Mouse (Mus musculus): ENCODE measurements around the gene Ccdc141. TPM values are rescaled to one million over a fixed set of nuclear protein-coding genes. Genes with fewer than 3 reads are reported as not detected.
"Not testable (repeated sequence)": the region's sequence is repeated elsewhere in the genome, so short reads cannot be mapped to it uniquely, and the experiment has no call there.

Ccdc141 gene
- polyA plus RNA-seq, 1 experiment from 2014 or later = 3.7 TPM

- no peaks in the 10 kb centered on the region for H3K4me1 ChIP-seq (ENCODE audit: control insufficient read depth, insufficient read depth, low read length)
- no peaks in the 10 kb centered on the region for H3K9me3 ChIP-seq (ENCODE audit: control insufficient read depth, low read length)
- 85% methylated on average over 4 of the region's 4 CpGs for WGBS
- no peaks in the 10 kb centered on the region for H3K36me3 ChIP-seq (ENCODE audit: control insufficient read depth, insufficient read depth, low read length)
- no peak overlapping the region for H3K9ac ChIP-seq (ENCODE audit: low read depth, low read length)
- no peak overlapping the region for H3K4me2 ChIP-seq (ENCODE audit: low read depth, low read length)
- no peak overlapping the region for H3K4me3 ChIP-seq (ENCODE audit: low read length)
- no peak overlapping the region for H3K27ac ChIP-seq (ENCODE audit: low read length)
- H3K27me3 ChIP-seq (replicated peaks; ENCODE audit: control insufficient read depth, insufficient read depth, low read length) = no peaks in the 10 kb centered on the region
- no peak for ATAC-seq
Measured at GRCm38 (mm10) chr2:77034112-77034511, 136.3 kb downstream of the Ccdc141 start.

- no peaks in the 10 kb centered on the region for H3K27me3 ChIP-seq (replicated peaks; ENCODE audit: control insufficient read depth, insufficient read depth, low read length)
- no peaks in the 10 kb centered on the region for H3K9me3 ChIP-seq (ENCODE audit: control insufficient read depth, low read length)
- H3K9ac ChIP-seq (ENCODE audit: low read depth, low read length) = no peak overlapping the region
- H3K4me3 ChIP-seq (ENCODE audit: low read length) = no peak overlapping the region
- no peak overlapping the region for H3K4me2 ChIP-seq (ENCODE audit: low read depth, low read length)
- no peaks in the 10 kb centered on the region for H3K36me3 ChIP-seq (ENCODE audit: control insufficient read depth, insufficient read depth, low read length)
- no peak for ATAC-seq
- WGBS = 87% methylated on average over 13 of the region's 13 CpGs
- no peaks in the 10 kb centered on the region for H3K4me1 ChIP-seq (ENCODE audit: control insufficient read depth, insufficient read depth, low read length)
- H3K27ac ChIP-seq (ENCODE audit: low read length) = no peak overlapping the region
Measured at GRCm38 (mm10) chr2:77033322-77034060, 136.9 kb downstream of the Ccdc141 start.

GRCm38 (mm10) chr2:77020649-77021048 is 149.8 kb downstream of the Ccdc141 start:
- Histone ChIP-seq H3K4me2 (ENCODE audit: low read depth, low read length) (no peak overlapping the region), H3K27me3 (replicated peaks; ENCODE audit: control insufficient read depth, insufficient read depth, low read length) (no peaks in the 10 kb centered on the region), H3K4me1 (ENCODE audit: control insufficient read depth, insufficient read depth, low read length) (no peaks in the 10 kb centered on the region), H3K27ac (ENCODE audit: low read length) (no peak overlapping the region), H3K4me3 (ENCODE audit: low read length) (no peak overlapping the region), H3K9ac (ENCODE audit: low read depth, low read length) (no peak overlapping the region), H3K36me3 (ENCODE audit: control insufficient read depth, insufficient read depth, low read length) (no peaks in the 10 kb centered on the region), H3K9me3 (ENCODE audit: control insufficient read depth, low read length) (no peaks in the 10 kb centered on the region)
- WGBS = 84% methylated on average over 2 of the region's 2 CpGs
- ATAC-seq = no peak

DNA sequence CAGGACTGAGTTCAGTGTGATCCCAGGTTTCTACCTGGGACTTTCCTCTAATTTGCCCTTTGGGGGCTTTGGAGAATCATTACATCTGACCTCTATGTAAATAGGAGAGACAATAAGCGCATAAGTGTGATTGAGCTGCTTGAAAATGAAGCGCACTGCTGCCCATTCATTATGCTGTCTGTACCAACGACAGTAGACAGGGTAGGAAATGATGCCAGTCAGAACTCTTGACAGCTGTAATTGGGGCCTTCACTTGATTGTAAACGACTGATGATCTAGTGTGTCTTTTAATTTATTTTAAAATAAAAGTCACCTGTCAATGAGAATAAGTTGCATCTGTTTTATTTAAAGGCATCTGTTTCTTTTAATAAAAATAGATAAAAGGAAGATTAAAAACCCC is 152.7 kb downstream of the Ccdc141 start:
- no peak overlapping the region for H3K4me3 ChIP-seq (ENCODE audit: low read length)
- no peaks in the 10 kb centered on the region for H3K9me3 ChIP-seq (ENCODE audit: control insufficient read depth, low read length)
- H3K27me3 ChIP-seq (replicated peaks; ENCODE audit: control insufficient read depth, insufficient read depth, low read length) = no peaks in the 10 kb centered on the region
- no peak overlapping the region for H3K9ac ChIP-seq (ENCODE audit: low read depth, low read length)
- no peak overlapping the region for H3K27ac ChIP-seq (ENCODE audit: low read length)
- 73% methylated on average over 4 of the region's 4 CpGs for WGBS
- no peaks in the 10 kb centered on the region for H3K36me3 ChIP-seq (ENCODE audit: control insufficient read depth, insufficient read depth, low read length)
- H3K4me1 ChIP-seq (ENCODE audit: control insufficient read depth, insufficient read depth, low read length) = no peaks in the 10 kb centered on the region
- H3K4me2 ChIP-seq (ENCODE audit: low read depth, low read length) = no peak overlapping the region
- no peak for ATAC-seq

- WGBS = 88% methylated on average over 6 of the region's 6 CpGs
- not testable (repeated sequence) for H3K9ac ChIP-seq (ENCODE audit: low read depth, low read length); H3K4me3 ChIP-seq (ENCODE audit: low read length); H3K4me1 ChIP-seq (ENCODE audit: control insufficient read depth, insufficient read depth, low read length); H3K4me2 ChIP-seq (ENCODE audit: low read depth, low read length); H3K27me3 ChIP-seq (replicated peaks; ENCODE audit: control insufficient read depth, insufficient read depth, low read length); H3K27ac ChIP-seq (ENCODE audit: low read length); ATAC-seq; H3K9me3 ChIP-seq (ENCODE audit: control insufficient read depth, low read length); H3K36me3 ChIP-seq (ENCODE audit: control insufficient read depth, insufficient read depth, low read length)
Measured at GRCm38 (mm10) chr2:77013449-77013848, 157.0 kb downstream of the Ccdc141 start.

DNA sequence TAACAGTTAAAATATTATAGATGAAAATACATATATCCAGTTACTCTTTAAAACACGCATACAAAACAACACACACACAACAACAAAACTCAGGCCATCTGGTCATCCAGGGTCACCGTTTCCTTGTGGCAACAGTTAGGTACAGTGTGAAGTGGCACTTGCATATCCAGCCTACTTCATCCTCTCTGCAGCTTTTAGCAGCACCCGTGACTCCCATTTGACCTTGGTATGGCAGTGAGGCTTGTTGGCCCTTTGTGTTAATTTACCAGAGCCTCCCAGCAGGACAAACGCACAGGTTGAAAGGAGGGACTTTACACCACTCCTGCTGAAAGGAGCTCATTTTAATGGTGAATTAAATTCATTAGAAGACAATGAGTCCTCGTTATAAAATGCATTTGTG is 158.5 kb downstream of the Ccdc141 start:
- Histone ChIP-seq H3K27me3 (replicated peaks; ENCODE audit: control insufficient read depth, insufficient read depth, low read length) (no peaks in the 10 kb centered on the region), H3K27ac (ENCODE audit: low read length) (no peak overlapping the region), H3K36me3 (ENCODE audit: control insufficient read depth, insufficient read depth, low read length) (no peaks in the 10 kb centered on the region), H3K4me1 (ENCODE audit: control insufficient read depth, insufficient read depth, low read length) (no peaks in the 10 kb centered on the region), H3K4me2 (ENCODE audit: low read depth, low read length) (no peak overlapping the region), H3K9me3 (ENCODE audit: control insufficient read depth, low read length) (no peaks in the 10 kb centered on the region), H3K4me3 (ENCODE audit: low read length) (no peak overlapping the region), H3K9ac (ENCODE audit: low read depth, low read length) (no peak overlapping the region)
- 71% methylated on average over 5 of the region's 5 CpGs for WGBS
- ATAC-seq = no peak

DNA sequence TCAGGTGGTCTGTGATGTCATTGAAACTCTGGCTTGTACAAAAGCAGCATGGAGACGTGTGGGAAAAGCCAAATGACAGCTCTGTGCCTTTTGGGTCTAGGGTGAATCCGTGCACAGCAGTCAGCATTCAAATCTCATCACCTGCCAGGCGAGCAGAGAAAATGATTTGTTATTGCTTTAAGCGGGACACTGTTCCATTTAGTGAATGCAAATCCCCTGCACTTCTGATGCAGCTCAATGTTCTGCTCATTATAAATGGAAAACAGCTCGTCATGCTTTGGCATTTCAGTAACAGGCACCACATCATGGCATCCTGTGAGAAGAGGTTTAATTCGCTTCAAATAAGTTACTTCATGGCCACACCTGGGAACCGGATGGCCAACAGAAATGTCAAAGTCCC is 163.4 kb downstream of the Ccdc141 start:
- Histone ChIP-seq H3K27me3 (replicated peaks; ENCODE audit: control insufficient read depth, insufficient read depth, low read length) (no peaks in the 10 kb centered on the region), H3K9ac (ENCODE audit: low read depth, low read length) (no peak overlapping the region), H3K4me1 (ENCODE audit: control insufficient read depth, insufficient read depth, low read length) (no peaks in the 10 kb centered on the region), H3K4me2 (ENCODE audit: low read depth, low read length) (no peak overlapping the region), H3K36me3 (ENCODE audit: control insufficient read depth, insufficient read depth, low read length) (no peaks in the 10 kb centered on the region), H3K27ac (ENCODE audit: low read length) (no peak overlapping the region), H3K9me3 (ENCODE audit: control insufficient read depth, low read length) (no peaks in the 10 kb centered on the region), H3K4me3 (ENCODE audit: low read length) (no peak overlapping the region)
- 82% methylated on average over 7 of the region's 7 CpGs for WGBS
- no peak for ATAC-seq

DNA sequence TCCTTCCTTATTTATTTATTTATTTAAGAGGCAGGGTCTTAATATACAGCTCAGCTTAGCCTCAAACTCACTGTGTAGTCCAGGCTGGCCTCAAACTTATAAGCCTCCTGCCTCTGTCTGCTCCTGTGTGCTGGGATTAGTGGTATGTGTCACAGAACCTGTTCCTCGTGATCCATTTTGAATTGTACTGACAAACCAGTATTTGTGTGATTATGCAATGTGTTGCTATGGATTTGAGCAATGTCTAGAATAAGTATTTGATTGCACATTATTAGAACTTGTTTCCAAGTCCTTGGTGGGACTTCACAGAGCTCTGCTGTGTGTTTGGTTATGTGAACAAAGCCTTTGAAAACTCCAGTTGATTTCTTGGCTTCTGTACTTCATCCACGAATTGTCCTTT is 167.3 kb downstream of the Ccdc141 start:
- no peaks in the 10 kb centered on the region for H3K9me3 ChIP-seq (ENCODE audit: control insufficient read depth, low read length)
- H3K27me3 ChIP-seq (replicated peaks; ENCODE audit: control insufficient read depth, insufficient read depth, low read length) = no peaks in the 10 kb centered on the region
- no peak overlapping the region for H3K9ac ChIP-seq (ENCODE audit: low read depth, low read length)
- no peak for ATAC-seq
- no peaks in the 10 kb centered on the region for H3K36me3 ChIP-seq (ENCODE audit: control insufficient read depth, insufficient read depth, low read length)
- H3K27ac ChIP-seq (ENCODE audit: low read length) = no peak overlapping the region
- H3K4me2 ChIP-seq (ENCODE audit: low read depth, low read length) = no peak overlapping the region
- H3K4me3 ChIP-seq (ENCODE audit: low read length) = no peak overlapping the region
- no peaks in the 10 kb centered on the region for H3K4me1 ChIP-seq (ENCODE audit: control insufficient read depth, insufficient read depth, low read length)
- 63% methylated on average over 2 of the region's 2 CpGs for WGBS

- no peaks in the 10 kb centered on the region for H3K9me3 ChIP-seq (ENCODE audit: control insufficient read depth, low read length)
- no peaks in the 10 kb centered on the region for H3K36me3 ChIP-seq (ENCODE audit: control insufficient read depth, insufficient read depth, low read length)
- no peak overlapping the region for H3K27ac ChIP-seq (ENCODE audit: low read length)
- no peaks in the 10 kb centered on the region for H3K27me3 ChIP-seq (replicated peaks; ENCODE audit: control insufficient read depth, insufficient read depth, low read length)
- no peak overlapping the region for H3K9ac ChIP-seq (ENCODE audit: low read depth, low read length)
- no peaks in the 10 kb centered on the region for H3K4me1 ChIP-seq (ENCODE audit: control insufficient read depth, insufficient read depth, low read length)
- ATAC-seq = no peak
- H3K4me3 ChIP-seq (ENCODE audit: low read length) = no peak overlapping the region
- 60% methylated on average over 5 of the region's 5 CpGs for WGBS
- no peak overlapping the region for H3K4me2 ChIP-seq (ENCODE audit: low read depth, low read length)
Measured at GRCm38 (mm10) chr2:76998351-76998750, 172.1 kb downstream of the Ccdc141 start.

Data from intestine, embryonic 16.5 days (tissue).